Mouse (Mus musculus) cerebellum, adult (tissue): Measurements from ENCODE around the gene Casc3.

ENCODE experiments used
- ATAC-seq: cut with Nextera tagmentation; 2 replicates; pipeline ENCODE4 v1.9.2; 2017; ENCODE audit warnings: mild to moderate bottlenecking, moderate library complexity, mixed read lengths; ENCODE audit not compliant: insufficient number of reproducible peaks, low FRiP score, low TSS enrichment

Casc3 gene

DNA sequence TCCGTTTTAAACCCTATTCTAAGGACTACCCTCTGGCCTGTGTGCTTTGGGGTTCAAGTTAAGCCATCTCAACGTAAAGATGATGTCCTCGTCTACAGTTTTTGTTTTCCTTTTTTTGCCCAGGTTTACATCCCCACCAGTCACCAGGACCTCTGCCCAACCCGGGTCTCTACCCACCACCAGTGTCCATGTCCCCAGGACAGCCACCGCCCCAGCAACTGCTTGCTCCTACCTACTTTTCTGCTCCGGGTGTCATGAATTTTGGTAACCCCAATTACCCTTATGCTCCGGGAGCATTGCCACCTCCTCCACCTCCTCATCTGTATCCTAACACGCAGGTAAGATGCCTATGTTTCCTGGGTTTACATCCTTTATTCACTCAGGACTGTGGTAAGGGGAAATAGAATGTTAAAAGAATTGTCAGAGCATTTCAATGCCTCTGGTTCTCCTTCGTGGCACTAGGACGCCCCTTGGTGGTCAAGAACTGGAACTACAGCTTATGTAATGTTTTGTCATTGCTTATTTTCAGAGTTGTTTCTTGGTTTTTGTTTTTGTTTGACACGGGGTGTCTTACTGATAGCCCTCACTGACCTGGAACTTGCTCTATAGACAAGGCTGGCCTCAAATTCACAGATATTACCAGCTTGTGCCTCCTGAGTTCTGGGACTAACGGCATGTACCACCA, 24.5 kb downstream of the Casc3 start:
- ATAC-seq: 0 out of 2 replicates have a peak, but pooled peaks have one; percentile 31

DNA sequence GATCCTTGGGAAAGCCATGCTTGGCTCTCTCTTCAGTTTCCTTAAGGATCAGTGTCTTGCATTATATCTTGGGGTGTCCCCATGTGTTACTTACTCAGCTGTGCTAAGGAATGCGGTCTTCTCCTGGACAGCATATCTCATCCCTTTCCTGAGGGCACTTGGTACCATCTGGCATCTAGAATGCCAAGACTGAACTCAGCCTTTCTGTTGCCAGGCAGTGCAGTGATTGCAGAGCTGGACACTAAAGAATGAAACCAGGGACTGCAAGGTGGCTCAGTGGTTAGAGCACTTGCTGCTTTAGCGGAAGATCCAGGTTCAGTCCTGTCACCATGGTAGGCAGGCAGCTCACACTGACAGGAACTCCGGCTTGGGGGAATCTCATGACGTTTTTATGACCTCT, 25.2 kb downstream of the Casc3 start:
- no peak for ATAC-seq

DNA sequence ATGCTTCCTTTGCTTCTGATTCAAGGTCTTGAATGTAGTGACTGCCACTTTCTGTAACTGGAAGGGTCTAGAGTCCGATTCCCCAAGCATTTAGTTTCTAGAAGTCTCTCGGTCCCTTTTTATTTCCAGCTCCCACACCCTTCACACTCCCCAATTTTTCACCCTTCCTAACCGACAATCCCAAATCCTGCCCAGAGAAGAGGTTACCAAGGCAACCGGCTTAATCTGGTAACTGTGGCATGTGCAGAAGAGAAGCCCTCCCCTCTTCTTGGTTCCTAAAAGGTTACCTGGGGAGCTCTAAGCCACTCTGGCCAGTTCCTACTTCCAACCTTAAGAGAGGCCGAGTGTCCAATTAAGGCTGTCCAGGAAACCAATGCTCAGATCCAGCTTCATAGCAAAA, 30.6 kb downstream of the Casc3 start:
- no peak for ATAC-seq

DNA sequence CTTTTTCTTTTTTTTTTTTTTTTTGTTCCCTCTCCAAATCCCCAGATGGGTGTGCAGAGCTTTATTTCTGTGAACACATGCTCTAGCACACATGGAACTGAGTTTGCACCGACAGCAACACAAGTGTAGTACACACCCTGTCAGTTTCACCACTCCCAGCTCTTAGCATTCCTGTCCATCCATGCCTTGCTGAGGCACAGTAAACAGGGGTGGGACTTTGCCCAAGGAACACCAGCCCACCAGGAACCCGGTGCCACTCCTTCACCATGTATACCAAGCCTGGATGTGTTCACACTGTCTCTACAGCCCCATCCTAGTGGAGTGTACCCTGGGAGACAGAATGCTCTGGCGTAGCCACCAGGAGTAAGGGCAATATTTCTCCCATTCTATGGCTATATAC, 31.0 kb downstream of the Casc3 start:
- no peak for ATAC-seq

DNA sequence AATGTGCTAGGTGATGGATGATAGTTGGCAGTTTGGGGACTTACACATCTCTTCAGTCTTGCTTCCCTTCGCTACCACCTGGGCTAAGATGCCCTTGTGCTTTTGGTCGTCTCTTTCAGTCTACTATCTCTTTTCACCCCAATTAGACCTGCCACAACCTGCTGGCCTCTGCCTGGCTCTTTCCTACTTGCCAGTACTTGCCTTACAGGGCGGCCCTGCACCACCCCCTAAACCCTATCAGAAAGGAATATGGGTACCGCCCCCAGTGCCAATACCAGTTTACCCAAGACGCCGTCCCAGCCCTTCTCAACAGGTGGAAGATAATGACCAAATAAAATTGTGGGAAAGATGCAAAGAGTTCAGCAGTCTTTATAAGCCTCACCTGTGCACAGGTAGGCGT, 31.4 kb downstream of the Casc3 start:
- no peak for ATAC-seq

DNA sequence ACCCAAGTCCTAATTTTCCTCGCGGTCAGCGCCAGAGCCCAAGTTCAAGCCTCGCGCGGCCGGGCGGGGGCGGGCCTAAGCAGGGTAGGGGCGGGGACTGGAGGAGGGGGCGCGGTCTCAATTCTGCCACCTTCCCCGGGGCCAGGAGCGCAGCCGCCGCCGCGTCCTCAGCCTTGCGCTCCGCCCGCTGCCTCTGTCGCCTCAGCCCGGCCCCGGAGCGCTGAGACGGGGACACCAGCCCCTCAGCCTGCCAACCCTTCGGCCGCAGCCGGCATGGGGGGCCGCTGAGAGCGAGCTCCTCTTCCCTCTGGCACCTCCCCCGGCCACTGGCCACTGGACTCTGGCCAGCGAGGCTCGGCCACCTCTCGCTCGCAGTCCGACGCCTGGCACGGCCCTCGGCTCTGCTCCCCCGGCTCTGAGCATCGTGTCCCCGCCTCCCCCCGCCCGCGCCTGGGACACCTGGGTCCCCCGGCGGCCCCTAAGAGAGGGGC, 32.0 kb downstream of the Casc3 start, which contains the start of gene Rapgefl1:
Rapgefl1 (plus strand) TSS at position 135 of the 491 bp plus-strand sequence.
- peak; percentile 62 for ATAC-seq

DNA sequence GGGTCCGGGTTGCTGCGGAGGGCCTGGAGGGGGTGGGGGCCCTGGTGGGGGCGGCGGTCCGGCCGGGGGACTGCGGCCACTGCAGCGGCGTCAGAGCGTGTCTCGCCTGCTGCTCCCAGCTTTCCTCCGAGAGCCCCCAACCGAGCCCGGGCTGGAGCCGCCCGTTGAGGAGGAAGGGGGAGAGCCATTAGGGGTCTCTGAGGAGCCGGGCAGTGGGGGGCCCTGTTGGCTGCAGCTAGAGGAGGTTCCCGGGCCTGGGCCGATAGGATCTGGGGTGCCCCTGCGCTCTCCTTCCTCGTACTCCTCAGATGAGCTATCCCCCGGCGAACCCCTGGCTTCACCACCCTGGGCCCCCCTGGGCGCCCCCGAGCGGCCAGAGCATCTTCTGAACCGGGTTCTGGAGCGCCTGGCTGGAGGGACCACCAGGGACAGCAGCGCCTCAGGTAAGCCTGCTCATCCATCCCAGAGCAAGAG, 32.6 kb downstream of the Casc3 start:
- ATAC-seq: no peak

DNA sequence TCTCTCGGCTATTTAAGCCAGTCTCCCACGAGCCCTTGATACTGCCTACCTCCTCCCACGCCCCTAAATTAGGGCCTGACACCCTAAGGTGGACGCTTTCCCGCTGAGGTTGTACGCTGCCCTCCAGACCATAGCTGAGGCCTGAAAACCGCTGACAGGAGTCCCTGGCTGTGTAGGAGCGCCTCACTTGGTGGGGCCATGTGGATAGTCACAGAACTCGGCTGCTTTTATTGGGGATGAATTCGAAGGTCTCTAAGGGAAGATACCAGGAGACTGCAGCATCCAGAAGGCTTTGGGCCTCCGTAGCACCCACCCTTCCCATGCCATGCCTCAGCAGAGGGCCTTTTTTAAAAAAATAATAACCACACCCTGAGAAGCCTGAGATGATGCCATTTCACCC, 33.2 kb downstream of the Casc3 start:
- no peak for ATAC-seq

DNA sequence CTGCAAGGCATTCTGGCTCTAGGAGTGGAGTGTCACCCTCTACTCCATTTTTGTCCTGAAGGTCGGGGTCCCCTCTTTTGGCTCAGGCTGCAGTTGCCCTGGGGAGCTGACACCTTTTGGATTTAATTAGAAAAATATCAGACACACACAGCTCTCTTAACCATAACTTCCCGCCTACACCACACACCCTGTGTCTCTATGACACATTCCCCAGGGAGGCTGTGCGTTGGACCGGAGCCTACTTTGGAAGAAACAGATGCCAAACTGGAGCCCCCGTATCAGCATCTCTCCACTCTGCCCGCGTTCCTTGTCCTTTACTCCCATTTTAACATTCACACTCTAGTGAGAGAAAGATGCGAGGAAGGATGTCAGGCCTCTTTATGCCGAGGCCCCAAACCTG, 33.8 kb downstream of the Casc3 start:
- ATAC-seq: no peak

DNA sequence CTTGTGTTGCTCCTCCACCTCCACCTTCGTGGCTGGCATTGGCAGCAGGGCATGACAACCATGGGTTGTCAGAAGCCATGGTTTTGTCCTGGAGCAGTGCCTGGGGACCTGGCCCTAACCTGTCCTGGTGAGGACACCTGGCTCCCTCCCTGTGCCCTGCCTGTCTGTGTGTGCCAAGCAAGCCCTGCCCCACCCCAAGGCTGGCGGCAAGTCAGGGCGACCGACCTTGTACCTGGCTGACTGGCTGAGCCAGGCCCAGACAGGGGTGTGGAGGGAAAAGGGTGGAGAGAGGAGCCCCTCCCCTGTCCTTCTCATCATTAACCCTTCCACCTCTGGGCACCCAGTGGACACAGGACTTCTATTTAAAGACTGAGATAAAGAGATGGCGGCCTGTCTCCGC, 34.7 kb downstream of the Casc3 start:
- no peak for ATAC-seq

DNA sequence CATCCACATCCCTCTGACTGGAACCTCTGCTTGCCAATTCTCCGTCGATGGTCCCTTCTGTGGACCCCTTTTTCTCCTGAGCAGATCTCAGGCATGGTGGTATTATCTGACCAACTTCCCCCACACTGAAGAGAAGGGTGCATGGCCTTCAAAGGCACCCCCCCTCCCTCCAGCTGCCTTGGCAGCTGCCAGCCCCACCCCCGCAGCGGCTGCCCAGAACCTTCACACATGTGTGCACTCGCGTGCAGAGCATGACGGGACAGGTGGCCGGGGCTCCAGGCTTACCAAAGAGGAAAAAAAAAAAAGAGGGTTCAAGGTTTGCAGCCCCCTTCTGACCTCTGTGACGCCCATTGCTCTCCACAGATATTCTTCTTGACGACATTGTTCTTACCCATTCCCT, 35.2 kb downstream of the Casc3 start:
- no peak for ATAC-seq

DNA sequence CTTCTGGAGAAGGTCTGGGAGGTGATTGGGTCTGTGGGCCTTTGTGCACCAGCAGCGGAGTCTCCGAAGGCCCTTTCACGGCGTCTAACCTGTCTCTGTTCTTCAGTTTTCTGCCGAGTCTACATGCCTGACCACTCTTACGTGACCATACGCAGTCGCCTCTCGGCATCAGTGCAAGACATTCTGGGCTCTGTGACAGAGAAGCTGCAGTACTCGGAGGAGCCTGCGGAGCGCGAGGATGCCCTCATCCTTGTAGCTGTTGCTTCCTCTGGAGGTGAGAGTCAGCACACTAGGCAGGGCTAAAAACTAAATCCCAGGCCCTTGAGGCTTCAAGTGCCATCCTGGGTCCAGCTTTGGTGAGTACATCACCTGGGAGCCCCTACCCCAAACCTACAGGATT, 41.3 kb downstream of the Casc3 start:
- ATAC-seq: no peak; the same call in 1 of the 2 replicates

DNA sequence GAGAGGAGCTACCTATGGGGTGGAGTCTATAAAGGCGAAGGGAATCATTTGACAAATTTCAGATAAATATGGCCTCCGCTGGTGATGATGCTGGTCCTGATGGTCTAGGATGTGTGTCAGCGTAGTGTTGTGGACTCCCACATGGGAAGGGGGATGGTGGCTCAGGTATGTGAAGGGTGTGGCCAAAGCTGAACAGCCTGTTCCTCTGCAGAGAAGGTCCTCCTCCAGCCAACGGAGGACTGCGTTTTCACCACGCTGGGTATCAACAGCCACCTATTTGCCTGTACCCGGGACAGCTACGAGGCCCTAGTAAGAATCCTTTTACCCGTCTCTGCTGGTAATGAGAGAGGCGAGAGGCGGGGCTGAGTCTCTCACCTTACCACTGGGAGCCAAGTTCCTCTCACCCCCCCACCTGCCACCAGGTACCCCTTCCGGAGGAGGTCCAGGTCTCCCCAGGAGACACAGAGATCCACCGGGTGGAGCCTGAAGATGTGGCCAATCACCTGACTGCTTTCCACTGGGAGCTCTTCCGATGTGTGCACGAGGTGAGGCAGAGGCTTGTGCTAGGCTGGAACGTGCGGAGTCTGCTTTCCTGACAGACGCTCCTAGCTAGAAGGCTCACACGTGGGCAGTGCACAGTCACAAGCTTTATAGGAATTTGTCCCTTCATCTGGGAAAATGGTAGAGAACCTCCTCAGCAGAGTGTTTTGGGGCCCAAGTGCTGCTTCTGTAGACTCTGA, 42.3 kb downstream of the Casc3 start:
- no peak for ATAC-seq

DNA sequence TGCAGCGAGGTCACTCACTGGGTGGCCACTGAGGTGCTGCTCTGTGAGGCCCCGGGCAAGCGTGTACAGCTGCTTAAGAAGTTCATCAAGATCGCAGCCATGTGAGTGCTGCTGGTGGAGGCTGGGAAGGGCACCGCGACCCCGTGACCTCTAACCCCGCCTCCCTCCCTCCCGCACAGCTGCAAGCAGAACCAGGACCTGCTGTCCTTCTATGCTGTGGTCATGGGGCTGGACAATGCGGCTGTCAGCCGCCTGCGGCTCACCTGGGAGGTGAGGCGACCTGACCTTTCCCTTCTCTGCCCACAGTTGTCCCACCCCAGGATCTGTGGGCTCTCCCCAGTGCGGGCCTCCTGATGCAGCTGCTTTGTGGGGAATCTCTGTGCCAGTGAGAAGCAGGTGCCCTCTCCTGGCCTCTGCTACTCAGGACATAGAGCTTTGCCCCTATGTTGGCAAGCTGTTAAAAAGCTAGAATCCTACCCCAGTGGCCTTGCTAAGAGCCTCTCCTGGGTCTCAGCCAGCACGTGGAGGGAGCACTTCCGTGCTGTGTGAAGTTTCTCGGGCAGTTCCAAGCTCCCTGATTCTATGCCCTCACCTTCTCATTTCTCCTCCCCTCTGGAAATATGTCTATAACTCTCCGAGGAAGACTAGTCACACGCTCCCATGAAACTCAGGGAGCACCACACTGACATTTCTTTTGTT, 44.6 kb downstream of the Casc3 start:
- ATAC-seq: no peak

DNA sequence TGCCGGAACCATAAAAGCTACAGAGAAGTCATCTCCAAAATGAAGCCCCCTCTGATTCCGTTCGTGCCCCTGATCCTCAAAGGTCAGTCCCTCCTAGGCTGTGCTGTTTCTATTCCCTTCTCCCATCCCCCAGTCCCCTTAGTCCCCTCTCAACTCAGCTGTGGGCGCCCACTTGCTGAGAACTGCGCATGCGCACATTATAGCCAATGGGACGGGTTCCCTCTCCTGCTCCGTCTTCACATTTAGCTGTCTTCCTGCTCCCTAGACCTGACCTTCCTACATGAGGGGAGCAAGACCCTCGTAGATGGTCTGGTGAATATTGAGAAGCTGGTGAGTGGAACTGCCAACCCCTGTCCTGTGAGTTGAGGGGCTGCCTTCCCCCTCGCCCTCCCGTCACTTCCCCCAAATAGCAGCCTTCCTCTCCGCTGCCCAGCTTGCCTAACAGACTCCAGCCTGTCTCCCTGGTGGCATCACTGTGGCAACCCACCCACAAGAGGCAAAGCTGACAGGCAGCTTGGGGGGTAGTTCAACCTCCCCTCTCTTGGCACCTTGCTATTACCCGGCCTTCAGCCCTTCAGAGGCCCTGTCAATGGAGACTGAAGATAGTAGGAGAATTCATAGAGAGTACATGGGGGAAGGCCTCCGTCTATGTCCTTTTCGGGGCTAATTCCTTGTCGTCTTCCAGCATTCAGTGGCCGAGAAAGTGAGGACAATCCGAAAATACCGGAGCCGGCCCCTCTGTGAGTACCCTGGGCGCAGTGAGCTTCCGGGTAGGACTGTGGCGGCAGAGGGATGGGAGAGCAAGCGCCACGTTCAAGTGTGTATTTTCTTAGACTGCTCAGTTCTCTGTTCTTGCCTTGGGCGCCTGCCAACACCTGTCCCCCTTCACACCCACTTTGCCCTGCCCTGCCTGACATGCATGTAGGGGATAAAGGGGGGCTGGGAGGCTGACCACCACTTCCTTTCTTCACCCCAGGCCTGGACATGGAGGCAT, 45.7 kb downstream of the Casc3 start:
- no peak for ATAC-seq

DNA sequence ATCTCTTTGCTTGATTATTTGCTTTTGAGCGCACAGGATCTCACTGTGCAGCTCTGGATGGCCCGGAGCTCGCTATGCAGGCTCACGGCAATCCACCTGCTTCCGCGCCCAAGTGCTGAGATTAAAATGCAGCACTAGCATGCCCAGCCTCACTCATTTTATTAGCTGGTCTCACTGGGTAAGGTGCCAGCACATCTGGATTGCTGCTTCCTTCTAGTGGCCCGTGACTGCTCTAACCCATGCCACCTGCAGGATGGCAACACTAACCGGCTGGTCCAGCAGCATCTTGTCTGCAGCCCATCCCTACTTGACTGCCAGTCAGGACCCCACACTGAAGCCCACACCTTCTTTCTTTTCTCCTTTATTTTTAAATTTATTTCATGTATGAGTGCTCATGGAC, 49.4 kb downstream of the Casc3 start:
- ATAC-seq: no peak

DNA sequence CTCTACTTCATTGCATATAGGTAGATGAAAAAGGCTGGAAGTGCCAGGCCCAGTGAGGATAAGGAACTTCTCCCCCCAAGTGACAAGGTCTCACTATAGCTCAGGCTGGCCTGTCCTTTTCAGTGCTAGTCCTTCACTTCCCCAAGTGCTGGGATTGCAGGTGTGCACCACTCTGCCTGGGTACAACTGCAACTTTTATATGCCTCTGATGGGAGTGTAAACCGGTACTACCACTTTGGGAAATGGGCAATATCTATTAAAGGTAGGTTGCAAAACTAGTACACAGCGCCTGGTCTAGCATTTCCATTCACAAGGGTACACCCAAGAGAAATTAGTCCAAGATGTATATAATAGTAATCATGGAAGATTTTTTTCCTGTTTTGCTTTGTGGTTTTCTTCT, 50.0 kb downstream of the Casc3 start:
- no peak for ATAC-seq

DNA sequence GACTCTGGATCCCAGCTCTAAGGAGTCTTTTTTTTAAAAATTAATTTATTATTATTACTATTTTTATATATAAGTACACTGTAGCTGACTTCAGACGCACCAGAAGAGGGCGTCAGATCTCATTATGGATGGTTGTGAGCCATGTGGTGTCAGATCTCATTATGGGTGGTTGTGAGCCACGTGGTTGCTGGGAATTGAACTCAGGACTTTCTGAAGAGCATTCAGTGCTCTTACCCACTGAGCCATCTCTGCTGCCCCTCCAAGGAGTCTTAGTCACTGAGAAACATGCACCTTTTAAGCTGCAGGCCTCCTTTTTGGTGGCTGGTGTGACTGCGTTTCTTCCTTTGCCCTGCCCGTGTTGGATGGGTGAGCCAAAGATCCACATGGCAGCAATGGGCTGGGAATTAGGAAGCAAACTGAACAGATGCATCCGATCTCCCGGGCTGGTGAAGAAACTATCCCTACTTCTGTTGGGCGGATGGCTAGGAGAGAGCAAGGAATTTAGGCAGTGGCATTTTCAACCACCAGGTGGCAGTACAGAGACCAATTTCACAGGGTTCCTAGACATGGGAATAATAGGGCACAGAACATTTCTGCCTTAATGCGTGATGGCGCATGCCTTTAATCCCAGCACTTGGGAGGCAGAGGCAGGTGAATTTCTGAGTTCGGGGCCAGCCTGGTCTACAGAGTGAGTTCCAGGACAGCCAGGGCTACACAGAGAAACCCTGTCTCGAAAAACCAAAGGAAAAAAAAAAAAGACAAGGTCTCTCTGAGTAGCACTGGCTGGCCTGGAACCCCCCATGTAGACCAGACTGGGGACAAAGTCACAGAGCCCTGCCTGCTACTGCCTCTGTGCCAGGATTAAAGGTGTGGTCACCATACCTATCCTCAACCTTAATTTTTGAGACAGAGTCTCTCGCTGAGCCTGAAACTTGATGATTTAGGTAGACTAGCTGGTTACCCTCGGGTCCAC, 54.3 kb downstream of the Casc3 start:
- ATAC-seq: 0 out of 2 replicates have a peak, but pooled peaks have one; percentile 52
